Mouse (Mus musculus): Measurements from ENCODE around the gene Fbxo44.
"Not testable (repeated sequence)": the region's sequence is repeated elsewhere in the genome, so short reads cannot be mapped to it uniquely, and the experiment has no call there.

Gene Fbxo44

GRCm38 (mm10) chr4:148131497-148132081, 28.7 kb downstream of the Fbxo44 start:
- no peak for DNase-seq (ENCODE audit: inconsistent age in 2 of 2, low spot score in 1 of 2)

GRCm38 (mm10) chr4:148130561-148131413, 29.5 kb downstream of the Fbxo44 start, which contains the start of gene Draxin:
TSS of gene Draxin (minus strand) at chr4:148130698.
- peak; percentile 53 to 71 for DNase-seq (ENCODE audit: inconsistent age in 2 of 2, low spot score in 1 of 2)

- DNase-seq (ENCODE audit: inconsistent age in 2 of 2, low spot score in 1 of 2) = no peak
Measured at GRCm38 (mm10) chr4:148130133-148130532, 30.1 kb downstream of the Fbxo44 start, which contains the start of gene Mad2l2. TSS of gene Mad2l2 (plus strand) at chr4:148130384.

- no peak for DNase-seq (ENCODE audit: inconsistent age in 2 of 2, low spot score in 1 of 2)
Measured at GRCm38 (mm10) chr4:148128672-148129071, 31.6 kb downstream of the Fbxo44 start.

GRCm38 (mm10) chr4:148128241-148128640, 32.0 kb downstream of the Fbxo44 start:
- DNase-seq (ENCODE audit: inconsistent age in 2 of 2, low spot score in 1 of 2) = no peak

GRCm38 (mm10) chr4:148122694-148123066, 37.6 kb downstream of the Fbxo44 start:
- DNase-seq (ENCODE audit: inconsistent age in 2 of 2, low spot score in 1 of 2) = no peak

DNA sequence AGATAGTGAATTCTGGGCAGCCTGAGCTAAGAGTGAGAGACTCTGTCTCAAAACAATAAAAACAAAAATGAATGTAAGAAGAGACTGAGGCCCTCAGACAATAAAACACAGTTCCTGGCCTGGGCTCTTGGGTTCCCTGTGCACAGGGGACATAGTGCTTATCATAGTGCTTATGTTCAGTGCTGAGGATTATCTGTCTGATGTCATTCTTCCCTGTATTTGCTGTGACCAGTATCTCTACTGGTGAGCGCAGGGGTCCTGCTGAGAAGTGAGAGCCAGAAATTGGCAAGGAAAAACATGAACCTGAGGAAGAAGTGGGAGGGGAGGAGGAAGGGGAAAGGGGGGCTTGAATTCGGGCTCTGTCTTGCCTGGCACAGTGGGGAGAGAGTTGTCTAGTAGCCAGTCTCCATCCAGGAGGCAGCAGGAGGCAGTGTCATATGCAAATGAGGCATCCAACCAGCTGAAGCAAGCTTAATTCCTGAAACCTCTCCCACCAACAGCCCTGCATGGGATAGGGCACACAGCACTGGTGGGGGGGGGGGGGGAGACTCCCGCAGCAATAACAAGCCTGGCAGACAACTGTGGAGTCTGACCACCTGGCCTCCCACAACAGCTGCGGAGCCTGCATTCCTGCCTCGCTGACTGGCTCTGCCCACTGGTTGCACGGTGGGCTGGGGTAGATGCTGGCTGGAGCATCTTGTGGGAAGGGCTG, 38.1 kb downstream of the Fbxo44 start:
- no peak for DNase-seq (ENCODE audit: inconsistent age in 2 of 2, low spot score in 1 of 2)

DNA sequence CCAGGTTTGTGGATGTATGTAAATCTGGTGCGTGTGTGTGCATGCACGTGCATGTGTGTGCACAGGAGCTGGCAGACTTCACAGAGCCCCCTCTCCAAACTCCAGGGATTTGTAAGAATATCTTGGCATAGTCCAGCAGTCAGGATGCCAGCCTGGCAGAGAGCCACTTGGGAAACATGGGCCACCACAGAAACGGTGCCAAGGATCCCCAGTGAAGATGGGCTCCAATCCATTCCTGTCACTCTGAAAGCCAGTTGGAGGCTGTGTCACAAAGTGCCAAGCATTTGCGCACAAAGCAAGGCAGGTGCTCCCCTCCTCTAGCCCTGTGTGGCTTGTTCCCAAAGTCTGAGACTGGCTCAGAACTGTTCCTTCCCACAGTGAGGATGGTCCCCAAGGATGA, 38.9 kb downstream of the Fbxo44 start:
- no peak for DNase-seq (ENCODE audit: inconsistent age in 2 of 2, low spot score in 1 of 2)

DNA sequence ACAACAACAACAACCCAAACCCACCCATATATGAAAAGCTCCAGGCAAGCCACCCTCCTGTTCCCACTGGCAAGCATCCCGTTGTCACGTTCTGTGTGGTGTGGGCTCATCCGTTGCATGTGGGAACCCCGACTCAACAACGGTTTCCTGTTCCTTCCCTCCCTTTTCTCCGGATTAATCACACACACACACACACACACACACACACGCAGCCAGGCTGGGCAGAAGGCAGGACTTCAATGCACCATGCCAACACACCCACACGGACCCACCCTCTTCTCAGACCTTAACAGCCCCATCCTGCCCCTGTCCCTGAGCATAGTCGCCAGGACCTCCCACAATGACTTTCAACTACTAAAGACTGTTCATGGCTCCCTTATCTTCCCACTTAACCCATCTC, 39.7 kb downstream of the Fbxo44 start:
- no peak for DNase-seq (ENCODE audit: inconsistent age in 2 of 2, low spot score in 1 of 2)

DNA sequence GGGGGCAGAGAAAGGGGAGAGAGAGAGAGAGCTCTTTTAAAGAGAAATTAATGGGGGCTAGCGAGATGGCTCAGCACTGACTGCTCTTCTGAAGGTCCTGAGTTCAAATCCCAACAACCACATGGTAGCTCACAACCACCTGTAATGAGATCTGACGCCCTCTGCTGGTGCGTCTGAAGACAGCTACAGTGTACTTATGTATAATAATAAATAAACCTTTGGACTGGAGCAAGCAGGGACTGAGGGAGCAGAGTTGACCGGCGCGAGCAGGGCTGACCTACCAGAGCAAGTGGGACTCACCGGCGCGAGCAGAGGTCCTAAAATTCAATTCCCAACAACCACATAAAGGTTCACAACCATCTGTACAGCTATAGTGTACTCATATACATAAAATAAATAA, 40.7 kb downstream of the Fbxo44 start:
- DNase-seq (ENCODE audit: inconsistent age in 2 of 2, low spot score in 1 of 2) = not testable (repeated sequence)

DNA sequence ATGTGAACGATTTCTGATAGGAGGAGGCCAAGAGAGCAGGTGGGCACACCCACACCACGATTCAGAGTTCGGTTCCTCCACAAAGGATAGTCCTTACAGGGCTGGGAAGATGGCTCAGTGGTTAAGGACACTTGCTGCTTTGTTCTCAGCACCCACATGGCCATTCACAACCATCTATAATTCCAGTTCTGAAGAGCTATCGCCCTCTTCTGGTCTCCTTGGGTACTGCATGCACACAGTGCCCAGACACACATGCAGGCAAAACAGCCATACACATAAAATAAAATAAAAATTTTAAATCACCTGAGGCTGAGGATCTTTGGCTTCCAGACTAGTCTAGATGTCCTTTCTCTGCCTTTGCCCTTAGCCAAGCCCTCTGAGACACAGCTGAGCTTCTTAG, 42.9 kb downstream of the Fbxo44 start:
- DNase-seq (ENCODE audit: inconsistent age in 2 of 2, low spot score in 1 of 2) = no peak

DNA sequence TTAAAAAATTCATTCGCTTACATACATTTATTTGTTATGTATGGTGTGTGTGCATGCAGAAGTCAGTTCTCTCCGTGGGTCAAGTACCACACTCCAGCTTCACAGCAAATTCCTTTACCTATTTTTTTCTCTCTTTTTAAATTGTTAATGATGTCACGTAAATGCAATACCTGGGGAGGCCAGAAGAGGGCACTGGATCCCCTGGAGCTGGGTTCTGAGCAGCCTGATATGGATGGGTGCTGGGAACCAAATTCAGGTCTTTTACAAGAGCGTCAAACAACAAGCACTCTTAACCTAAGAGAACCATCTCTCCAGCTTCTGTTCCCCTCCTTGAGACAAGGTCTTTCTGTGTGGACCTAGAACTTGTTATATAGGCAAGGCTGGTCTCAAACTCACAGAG, 43.6 kb downstream of the Fbxo44 start:
- no peak for DNase-seq (ENCODE audit: inconsistent age in 2 of 2, low spot score in 1 of 2)

- peak in 1 of 2 experiments; percentile 71 for DNase-seq (ENCODE audit: inconsistent age in 2 of 2, low spot score in 1 of 2)
Measured at GRCm38 (mm10) chr4:148115467-148115866, 44.8 kb downstream of the Fbxo44 start.

- peak; percentile 84 to 94 for DNase-seq (ENCODE audit: inconsistent age in 2 of 2, low spot score in 1 of 2)
Measured at GRCm38 (mm10) chr4:148114758-148115391, 45.4 kb downstream of the Fbxo44 start.

DNA sequence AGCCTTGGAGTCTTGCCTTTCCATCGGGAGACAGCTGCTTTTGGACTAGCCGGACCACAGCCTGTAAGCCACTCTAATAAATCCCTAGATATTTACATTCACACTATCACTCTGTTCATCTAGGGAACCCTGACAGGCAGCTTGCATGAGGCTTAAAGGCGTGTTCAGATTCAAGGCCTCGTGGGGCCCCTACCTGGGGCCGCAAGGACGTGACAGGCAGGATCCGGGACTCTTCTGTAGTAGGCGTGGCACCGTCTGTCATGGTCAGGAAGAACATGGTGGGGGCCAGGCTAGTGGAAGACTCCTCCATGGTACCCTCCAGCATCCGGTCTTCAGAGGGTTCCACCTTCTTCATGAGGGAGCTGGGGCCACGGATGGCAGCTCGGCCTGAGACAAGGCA, 47.8 kb downstream of the Fbxo44 start:
- no peak for DNase-seq (ENCODE audit: inconsistent age in 2 of 2, low spot score in 1 of 2)

DNA sequence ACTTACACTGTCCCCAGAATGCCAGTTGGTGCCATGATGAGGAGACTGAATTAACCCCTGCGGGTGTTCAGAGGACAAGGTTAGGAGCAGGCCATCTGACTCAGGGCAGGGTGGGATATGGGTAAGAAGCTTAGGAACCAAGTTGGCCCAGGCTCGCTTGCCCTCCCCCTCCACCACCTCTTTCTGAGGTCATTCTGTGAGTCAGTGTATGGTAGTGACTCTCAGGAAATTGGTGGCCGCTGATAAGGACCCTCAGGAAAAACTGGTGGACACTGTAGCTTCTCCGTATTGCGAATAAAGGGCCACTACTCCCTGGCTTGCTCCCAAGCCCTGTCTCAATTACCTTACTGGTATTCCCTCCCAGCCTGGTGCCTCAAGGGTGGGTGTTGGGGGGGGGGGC, 51.1 kb downstream of the Fbxo44 start:
- no peak for DNase-seq (ENCODE audit: inconsistent age in 2 of 2, low spot score in 1 of 2)

DNA sequence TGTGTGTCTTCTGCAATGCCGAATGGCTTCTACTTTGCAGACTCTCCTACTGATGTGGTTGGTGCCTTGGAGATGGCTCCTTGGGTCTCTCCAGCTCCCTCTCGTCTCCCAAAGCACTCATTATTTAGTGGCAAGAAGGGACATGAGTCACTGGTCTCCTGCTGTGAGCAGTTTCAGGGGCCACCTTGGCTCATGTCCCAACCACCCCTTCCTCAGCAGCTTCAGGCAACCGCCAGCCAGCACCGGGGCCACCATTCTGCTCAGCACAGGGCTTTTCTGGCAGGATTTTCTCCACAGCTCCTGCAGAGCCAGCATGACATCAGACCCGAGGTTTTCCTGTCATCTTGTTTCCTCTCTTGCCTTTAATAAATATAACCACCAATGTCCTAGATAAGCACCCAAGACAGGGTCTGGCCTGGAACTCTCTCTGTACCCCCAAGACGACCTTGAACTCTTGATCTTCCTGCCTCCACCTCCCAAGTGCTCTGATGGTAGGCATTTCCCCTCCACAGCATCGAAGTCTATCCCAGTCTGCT, 51.6 kb downstream of the Fbxo44 start:
- DNase-seq (ENCODE audit: inconsistent age in 2 of 2, low spot score in 1 of 2) = peak in 1 of 2 experiments; percentile 44

DNA sequence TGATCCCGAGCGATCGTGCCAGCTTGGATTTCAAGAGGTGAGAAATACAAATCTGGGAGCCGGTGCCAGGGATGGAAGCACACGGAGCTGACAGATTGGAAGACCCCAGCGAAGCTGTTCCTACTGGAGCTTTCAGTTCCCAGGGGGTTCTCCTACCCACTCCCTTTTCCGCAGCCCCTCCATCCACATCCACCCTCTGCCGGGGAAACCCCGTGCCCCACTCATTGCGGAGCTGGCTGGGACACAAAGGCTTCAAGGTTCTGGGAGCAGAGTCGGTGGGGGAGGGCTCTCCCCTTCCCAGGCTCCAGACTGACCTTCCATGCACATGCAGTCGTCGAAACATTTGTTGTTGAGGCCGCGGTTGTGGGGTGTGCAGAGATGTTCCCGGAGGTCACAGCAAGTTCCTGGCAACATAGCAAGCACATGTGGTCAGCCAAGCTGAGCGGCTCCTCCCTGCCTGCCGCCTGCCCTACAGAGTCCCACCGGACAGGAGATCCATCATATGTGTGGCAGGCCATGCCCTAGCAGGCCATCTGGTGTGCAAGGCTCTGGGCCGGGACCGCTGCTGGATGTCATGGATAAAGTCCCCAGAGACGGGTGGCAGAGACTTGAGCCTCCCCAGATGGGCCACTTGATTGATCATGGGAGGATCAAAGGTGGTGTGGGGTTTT, 52.5 kb downstream of the Fbxo44 start:
- DNase-seq (ENCODE audit: inconsistent age in 2 of 2, low spot score in 1 of 2) = peak in 1 of 2 experiments; percentile 54

- DNase-seq (ENCODE audit: inconsistent age in 2 of 2, low spot score in 1 of 2) = peak in 1 of 2 experiments; percentile 43
Measured at GRCm38 (mm10) chr4:148104146-148104545, 56.1 kb downstream of the Fbxo44 start.

Measured in adrenal gland, adult (tissue).